Mouse (Mus musculus): ENCODE results near the gene Psmc3ip. TPM values are rescaled to one million over a fixed set of nuclear protein-coding genes. Genes with fewer than 3 reads are reported as not detected.
A peak's percentile ranks its signal among the peaks of the same experiment; 100 is the strongest.

Gene Psmc3ip
- 45.7 and 46.0 TPM in 2 replicates for polyA plus RNA-seq (2016; fragmentation: Nextera tagmentation; extraction: Ambion mirVana)

DNA sequence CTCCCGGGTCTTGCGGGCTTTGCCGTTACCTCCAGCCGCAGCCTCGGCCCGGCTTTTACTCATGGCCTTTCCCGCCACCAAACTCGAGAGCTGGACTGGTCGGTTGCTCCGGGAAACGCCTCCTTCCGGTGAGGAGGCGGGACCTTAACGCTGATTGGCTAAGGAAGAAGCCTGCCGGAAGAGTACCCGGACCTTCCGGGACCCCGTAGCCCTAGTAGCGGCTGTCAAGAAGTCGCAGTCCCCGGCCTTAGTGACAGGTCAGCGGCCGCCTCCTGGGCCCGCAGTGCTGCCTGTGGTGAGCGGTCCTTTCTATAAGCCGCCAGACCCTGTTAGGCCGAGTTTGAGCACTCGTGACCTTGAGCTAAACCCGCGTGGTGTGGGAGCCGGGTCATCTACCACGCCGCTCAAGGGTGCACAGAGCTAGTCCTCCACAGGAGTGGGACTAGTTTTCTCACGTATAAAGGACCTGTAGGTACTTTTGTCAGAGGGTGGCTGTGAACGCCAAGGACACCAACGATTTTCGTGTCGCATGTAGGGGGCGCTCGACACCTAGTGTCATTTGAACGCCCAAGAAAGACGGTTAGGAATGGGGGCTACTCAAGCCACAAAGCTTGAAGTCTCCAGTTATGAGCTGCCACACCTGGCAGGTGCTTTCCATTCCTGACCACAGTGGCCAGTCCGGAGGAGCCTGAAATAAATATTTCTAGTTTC, at the start of gene Psmc3ip:
TSS of gene Psmc3ip (minus strand) at position 123 of the 711 bp plus-strand sequence.
- peak; percentile 81 for ATAC-seq (ENCODE audit: insufficient number of reproducible peaks, insufficient read depth, low FRiP score, low TSS enrichment)
- Histone ChIP-seq H3K9me3 (no peaks in the 10 kb centered on the region), H3K4me2 (replicated peaks) (peak within 1 kb of the TSS; percentile 87), H3K4me3 (peak within 1 kb of the TSS; percentile 72), H3K9ac (peak within 1 kb of the TSS; percentile 71), H3K27ac (peak within 1 kb of the TSS; percentile 69), H3K36me3 (peaks cover 71% of the 10 kb centered on the region), H3K4me1 (0 out of 2 replicates have a peak, but pooled peaks cover 8% of the 10 kb centered on the region), H3K27me3 (no peaks in the 10 kb centered on the region)
- under 1% methylated on average over 43 of the region's 43 CpGs for WGBS

DNA sequence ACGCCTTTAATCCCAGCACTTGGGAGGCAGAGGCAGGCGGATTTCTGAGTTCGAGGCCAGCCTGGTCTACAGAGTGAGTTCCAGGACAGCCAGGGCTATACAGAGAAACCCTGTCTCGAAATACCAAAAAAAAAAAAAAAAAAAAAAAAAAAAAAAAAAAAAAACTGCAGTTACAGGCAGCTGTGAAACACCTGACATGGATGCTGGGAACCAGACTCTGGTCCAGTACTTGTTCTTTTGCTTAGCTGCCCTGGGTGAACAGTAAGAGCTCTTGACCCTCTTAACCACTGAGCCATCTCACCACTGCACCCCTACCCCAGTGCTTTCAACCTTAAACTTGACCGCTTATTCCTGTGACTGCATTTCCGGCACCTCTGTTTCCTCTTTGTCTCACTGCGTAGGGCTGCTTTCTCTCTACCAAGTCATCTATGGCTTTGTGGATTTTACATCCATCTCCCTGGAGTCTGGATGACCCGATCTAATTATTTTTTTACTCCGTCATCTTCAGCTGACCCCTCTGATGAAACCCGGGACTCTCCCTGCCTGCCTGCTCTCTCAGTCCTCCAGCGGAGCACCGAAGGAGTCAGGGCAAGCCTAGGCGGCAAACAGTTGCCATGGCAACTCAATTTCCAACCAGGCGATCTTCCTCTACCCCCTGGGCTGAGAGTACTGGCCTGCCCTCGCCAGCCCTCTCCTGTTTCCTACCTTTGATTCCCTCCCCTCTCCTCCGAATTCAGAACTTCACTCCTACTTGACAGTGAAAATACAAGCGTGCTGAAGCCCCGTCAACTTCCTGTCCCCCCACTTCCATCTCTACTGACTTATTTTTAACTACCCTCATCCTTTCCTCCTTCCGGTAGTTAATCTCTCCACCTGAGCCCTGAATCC, 48.3 kb upstream of the Psmc3ip start:
- H3K27me3 ChIP-seq = peaks cover 8% of the 10 kb centered on the region
- WGBS = 21% methylated on average over 19 of the region's 19 CpGs
- H3K4me3 ChIP-seq = peak overlapping the region; percentile 26
- H3K27ac ChIP-seq = no peak overlapping the region
- no peak overlapping the region for H3K9ac ChIP-seq
- no peak for ATAC-seq (ENCODE audit: insufficient number of reproducible peaks, insufficient read depth, low FRiP score, low TSS enrichment)
- no peaks in the 10 kb centered on the region for H3K36me3 ChIP-seq
- no peaks in the 10 kb centered on the region for H3K9me3 ChIP-seq
- peaks cover 25% of the 10 kb centered on the region for H3K4me1 ChIP-seq
- H3K4me2 ChIP-seq (replicated peaks) = peak overlapping the region; percentile 48

DNA sequence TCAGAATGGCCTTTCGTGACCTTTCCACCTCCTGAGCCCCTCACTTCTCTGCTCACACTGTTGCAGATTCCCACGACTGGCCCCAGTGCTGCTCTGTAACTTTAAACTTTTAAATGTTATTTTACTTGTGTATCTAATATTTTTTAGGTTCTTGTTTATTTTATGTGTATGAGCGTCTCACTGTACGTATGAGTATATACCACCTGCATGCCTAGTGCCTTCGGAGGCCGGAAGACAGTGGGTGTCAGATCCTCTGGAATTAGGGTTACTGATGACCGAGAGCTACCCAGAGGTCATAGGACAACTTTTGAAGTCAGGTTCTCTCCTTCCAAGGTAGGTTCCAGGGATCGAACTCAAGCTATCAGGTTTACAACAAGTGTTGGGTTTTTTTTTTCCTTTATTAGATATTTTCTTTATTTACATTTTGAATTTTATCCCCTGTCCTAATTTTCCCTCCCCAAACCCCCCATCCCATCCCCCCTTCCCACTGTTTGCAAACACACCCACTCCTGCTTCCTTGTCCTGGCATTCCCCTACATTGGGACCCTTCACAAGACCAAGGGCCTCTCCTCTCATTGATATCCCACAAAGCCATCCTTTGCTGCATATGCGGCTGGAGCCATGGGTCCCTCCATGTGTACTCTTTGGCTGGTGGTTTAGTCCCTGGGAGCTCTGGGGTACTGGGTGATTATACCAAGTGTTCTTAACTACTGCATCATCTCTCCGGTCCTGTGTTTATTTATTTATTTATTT, 47.2 kb upstream of the Psmc3ip start:
- Histone ChIP-seq H3K27me3 (peaks cover 8% of the 10 kb centered on the region), H3K27ac (no peak overlapping the region), H3K9me3 (no peaks in the 10 kb centered on the region), H3K36me3 (no peaks in the 10 kb centered on the region), H3K9ac (no peak overlapping the region), H3K4me3 (no peak overlapping the region), H3K4me1 (peaks cover 18% of the 10 kb centered on the region; the same call in 1 of the 2 replicates), H3K4me2 (replicated peaks) (no peak overlapping the region)
- ATAC-seq (ENCODE audit: insufficient number of reproducible peaks, insufficient read depth, low FRiP score, low TSS enrichment) = no peak
- WGBS = 87% methylated on average over 10 of the region's 10 CpGs

DNA sequence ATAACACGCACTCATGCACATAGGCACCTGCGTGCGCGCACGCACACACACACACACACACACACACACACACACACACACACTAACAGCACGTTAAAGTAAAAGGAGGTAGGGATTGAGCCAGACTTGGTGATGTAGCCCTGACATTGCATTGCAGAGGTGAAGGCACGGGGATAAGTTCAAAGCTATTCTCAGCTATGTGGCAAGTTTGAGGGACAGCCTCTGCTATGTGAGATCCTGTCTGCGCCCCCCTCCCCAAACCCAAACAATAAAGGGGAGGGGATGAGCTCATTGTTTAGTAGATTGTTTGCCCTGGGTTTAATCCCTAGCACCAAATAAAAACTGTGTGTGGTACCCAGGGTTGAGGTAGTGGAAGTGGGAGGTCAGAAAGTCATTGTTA, 45.9 kb upstream of the Psmc3ip start:
- H3K4me2 ChIP-seq (replicated peaks) = no peak overlapping the region

DNA sequence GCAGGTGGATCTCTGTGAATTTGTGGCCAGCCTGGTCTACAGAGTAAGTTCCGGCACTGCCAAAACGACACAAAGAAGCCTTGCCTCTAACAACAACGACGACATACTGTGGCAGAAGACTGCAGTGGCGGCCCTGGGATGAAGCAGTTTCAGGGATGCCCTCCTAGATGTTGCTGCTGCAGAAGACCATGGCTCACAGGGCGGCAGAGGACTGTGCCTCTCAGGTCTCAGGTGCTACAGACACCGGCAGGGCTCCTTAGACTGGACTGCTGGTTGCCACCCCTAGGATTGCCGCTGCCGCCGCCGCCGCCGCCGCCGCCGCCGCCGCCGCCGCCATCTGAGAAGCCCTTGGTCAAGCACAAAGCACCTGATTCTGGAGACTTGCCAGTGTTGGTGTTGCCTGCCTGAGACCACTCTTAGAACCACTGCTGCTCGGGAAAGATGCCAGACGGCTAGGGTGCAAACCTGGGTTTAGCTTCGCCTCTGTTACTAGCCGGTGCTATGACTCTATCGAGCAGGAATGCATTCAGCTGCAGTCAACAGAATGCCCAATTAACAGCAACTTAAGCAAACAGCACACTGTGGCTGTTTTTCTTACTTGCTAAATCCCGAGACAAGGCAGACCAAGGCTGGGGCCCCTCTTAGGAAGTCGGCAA, 45.1 kb upstream of the Psmc3ip start:
- no peak overlapping the region for H3K27ac ChIP-seq
- WGBS = 44% methylated on average over 27 of the region's 27 CpGs
- H3K27me3 ChIP-seq = peaks cover 8% of the 10 kb centered on the region
- H3K4me1 ChIP-seq = peaks cover 14% of the 10 kb centered on the region; the same call in 1 of the 2 replicates
- peak overlapping the region; percentile 42 for H3K4me2 ChIP-seq (replicated peaks)
- H3K9me3 ChIP-seq = no peaks in the 10 kb centered on the region
- no peaks in the 10 kb centered on the region for H3K36me3 ChIP-seq
- H3K9ac ChIP-seq = no peak overlapping the region
- peak overlapping the region; percentile 23 for H3K4me3 ChIP-seq
- ATAC-seq (ENCODE audit: insufficient number of reproducible peaks, insufficient read depth, low FRiP score, low TSS enrichment) = no peak

More for the DNA sequence above, 45.9 kb upstream of the Psmc3ip start:
- ATAC-seq (ENCODE audit: insufficient number of reproducible peaks, insufficient read depth, low FRiP score, low TSS enrichment) = no peak
- Histone ChIP-seq H3K27ac (no peak overlapping the region), H3K36me3 (no peaks in the 10 kb centered on the region), H3K4me3 (no peak overlapping the region), H3K4me1 (peaks cover 14% of the 10 kb centered on the region; the same call in 1 of the 2 replicates), H3K9me3 (no peaks in the 10 kb centered on the region), H3K9ac (no peak overlapping the region), H3K27me3 (peaks cover 8% of the 10 kb centered on the region)
- WGBS = 82% methylated on average over 8 of the region's 8 CpGs

DNA sequence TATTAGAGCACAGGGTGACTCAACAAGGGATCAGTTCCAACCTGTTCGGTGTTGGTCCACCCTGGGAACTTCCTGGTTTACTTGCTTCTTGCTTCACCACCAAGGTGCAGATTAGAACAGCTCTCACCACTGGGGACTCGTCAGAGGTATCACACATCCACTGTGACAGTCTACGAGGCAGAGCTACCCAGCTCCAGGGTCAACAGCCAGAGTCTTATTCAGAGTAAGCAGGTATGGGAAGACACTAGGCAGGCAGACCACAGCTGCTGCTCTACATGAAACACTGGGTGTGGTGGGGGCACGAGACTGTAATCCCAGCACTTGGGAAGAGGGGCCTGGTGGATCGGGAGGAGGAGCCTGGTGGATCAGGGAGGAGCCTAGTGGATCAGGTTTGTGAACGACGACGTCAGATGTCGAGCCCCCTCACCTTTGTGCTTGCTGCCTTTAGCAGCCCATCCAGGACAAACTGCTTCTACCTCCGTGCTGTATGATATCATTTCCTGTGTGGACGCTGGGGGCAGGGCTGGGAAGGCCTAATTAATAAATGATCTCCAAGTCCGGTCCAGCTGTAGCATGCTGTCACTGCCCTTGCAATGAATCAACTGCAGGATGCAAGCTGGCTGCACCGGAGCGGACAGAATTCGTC, 43.4 kb upstream of the Psmc3ip start:
- no peak overlapping the region for H3K4me3 ChIP-seq
- WGBS = 29% methylated on average over 15 of the region's 15 CpGs
- H3K4me2 ChIP-seq (replicated peaks) = peak overlapping the region; percentile 21; the same call in 1 of the 2 replicates
- ATAC-seq (ENCODE audit: insufficient number of reproducible peaks, insufficient read depth, low FRiP score, low TSS enrichment) = peak; percentile 42; the same call in 1 of the 2 replicates
- no peaks in the 10 kb centered on the region for H3K9me3 ChIP-seq
- no peak overlapping the region for H3K27ac ChIP-seq
- H3K36me3 ChIP-seq = no peaks in the 10 kb centered on the region
- H3K9ac ChIP-seq = no peak overlapping the region
- peaks cover 10% of the 10 kb centered on the region; the same call in 1 of the 2 replicates for H3K4me1 ChIP-seq
- peaks cover 8% of the 10 kb centered on the region for H3K27me3 ChIP-seq

DNA sequence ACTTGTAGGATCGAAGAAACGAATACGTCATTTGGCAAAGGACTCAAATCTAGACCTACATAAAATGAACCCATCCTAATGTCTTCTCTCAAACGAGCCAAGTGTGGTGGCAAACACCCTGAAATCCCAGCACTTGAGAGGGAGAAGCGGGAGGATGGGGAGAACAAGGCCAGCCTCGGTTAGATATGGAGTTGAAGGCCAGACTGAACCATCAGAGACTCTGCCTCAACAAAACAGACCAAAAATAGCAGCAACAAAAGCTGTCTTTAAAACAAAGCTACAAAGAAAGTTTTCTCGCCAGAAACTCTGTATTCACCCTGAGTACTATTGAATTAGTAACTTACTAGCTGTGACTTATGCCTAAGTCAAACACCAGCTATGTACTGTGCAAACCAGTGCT, 41.8 kb upstream of the Psmc3ip start:
- Histone ChIP-seq H3K4me1 (peaks cover 7% of the 10 kb centered on the region; the same call in 1 of the 2 replicates), H3K4me3 (no peak overlapping the region), H3K36me3 (no peaks in the 10 kb centered on the region), H3K27ac (no peak overlapping the region), H3K27me3 (peaks cover 8% of the 10 kb centered on the region), H3K9ac (no peak overlapping the region), H3K9me3 (no peaks in the 10 kb centered on the region), H3K4me2 (replicated peaks) (no peak overlapping the region)
- WGBS = 80% methylated on average over 7 of the region's 7 CpGs
- no peak for ATAC-seq (ENCODE audit: insufficient number of reproducible peaks, insufficient read depth, low FRiP score, low TSS enrichment)

DNA sequence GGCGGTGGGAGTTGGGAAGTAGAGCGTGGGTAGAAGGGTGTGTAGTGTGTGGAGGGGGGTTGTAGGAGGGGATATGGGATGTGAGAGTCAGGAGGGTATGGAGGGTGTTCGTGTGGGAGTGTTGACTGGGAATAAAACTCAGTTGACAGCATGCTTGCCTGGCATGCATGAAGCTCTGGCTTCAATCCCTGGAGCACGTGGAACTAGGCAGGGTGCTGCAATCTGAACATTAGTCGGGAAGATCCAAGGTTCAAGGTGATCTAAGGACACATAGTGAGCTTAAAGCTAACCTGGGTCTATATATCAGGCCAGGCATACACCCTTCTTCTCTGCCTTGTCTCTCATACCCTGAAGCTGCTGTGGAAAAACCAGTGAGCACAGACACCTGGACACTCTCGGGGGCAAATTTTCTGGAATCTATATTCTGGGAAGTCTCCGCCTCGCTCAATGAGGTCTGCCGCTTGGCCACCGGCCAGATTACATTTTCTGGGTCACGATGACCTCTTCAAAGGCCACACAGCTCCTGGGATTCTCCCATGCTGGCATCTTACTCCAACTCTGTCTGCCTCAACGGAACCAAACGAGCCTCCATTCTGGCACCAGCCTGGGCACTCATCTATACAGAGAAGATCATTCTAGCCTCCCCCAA, 39.1 kb upstream of the Psmc3ip start:
- ATAC-seq (ENCODE audit: insufficient number of reproducible peaks, insufficient read depth, low FRiP score, low TSS enrichment) = no peak
- Histone ChIP-seq H3K4me2 (replicated peaks) (no peak overlapping the region), H3K27me3 (no peaks in the 10 kb centered on the region), H3K4me1 (no peaks in the 10 kb centered on the region), H3K36me3 (no peaks in the 10 kb centered on the region), H3K4me3 (no peak overlapping the region), H3K9ac (no peak overlapping the region), H3K9me3 (no peaks in the 10 kb centered on the region), H3K27ac (no peak overlapping the region)
- WGBS = 80% methylated on average over 13 of the region's 13 CpGs

DNA sequence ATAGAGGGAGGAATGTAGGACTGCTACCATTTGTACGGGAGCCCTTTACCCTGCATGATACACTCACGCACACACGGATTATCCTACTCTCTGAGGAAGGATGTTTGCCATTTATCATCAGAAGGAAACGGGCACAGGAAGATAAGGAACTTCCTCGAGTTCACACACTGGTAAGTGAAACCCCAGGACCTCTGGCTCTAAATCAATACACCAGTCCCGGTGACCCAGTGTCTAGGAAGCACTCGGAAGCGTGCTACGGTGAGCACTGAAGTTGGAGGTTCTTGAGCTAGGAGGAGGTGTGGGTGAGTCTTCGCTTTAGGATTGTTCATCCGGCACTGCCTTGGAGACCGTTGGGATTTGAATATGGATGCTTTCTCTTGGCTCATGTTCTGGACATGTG, 37.8 kb upstream of the Psmc3ip start:
- Histone ChIP-seq H3K9ac (no peak overlapping the region), H3K36me3 (no peaks in the 10 kb centered on the region), H3K4me1 (no peaks in the 10 kb centered on the region), H3K9me3 (no peaks in the 10 kb centered on the region), H3K27me3 (no peaks in the 10 kb centered on the region), H3K4me3 (no peak overlapping the region), H3K27ac (no peak overlapping the region), H3K4me2 (replicated peaks) (no peak overlapping the region)
- ATAC-seq (ENCODE audit: insufficient number of reproducible peaks, insufficient read depth, low FRiP score, low TSS enrichment) = no peak
- 86% methylated on average over 12 of the region's 12 CpGs for WGBS

DNA sequence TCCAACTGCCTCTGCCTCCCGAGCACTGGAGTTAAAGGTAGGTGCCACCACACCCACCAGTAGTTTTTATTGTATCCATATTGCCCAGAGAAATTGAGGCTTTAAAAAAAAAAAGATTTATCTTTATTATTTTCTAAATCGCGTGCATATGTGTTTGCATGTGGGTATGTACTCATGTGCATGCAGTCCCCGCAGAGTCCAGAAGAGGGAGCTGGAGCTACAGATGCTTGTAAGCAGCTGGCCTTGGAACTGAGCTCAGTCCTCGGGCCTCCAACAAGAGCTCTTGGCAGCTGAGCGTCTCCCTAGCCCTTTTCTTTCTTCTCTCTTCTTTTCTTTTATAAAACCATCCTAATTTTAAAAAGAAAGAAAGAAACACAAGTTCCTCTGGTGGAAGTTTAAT, 36.5 kb upstream of the Psmc3ip start:
- H3K27ac ChIP-seq = no peak overlapping the region
- no peak overlapping the region for H3K4me2 ChIP-seq (replicated peaks)
- H3K9me3 ChIP-seq = no peaks in the 10 kb centered on the region
- WGBS = 86% methylated on average over 6 of the region's 6 CpGs
- H3K4me1 ChIP-seq = no peaks in the 10 kb centered on the region
- peaks cover 4% of the 10 kb centered on the region for H3K36me3 ChIP-seq
- no peak overlapping the region for H3K4me3 ChIP-seq
- ATAC-seq (ENCODE audit: insufficient number of reproducible peaks, insufficient read depth, low FRiP score, low TSS enrichment) = no peak
- no peaks in the 10 kb centered on the region for H3K27me3 ChIP-seq
- H3K9ac ChIP-seq = no peak overlapping the region
